In genomic region chr1:185308908-185309307, GRCm38 (mm10) we compare ENCODE assay signal across 13 mouse cellular contexts. TPM values are rescaled to one million over a fixed set of nuclear protein-coding genes. Genes with fewer than 3 reads are reported as not detected.
DNase-seq lines count a peak whose midpoint lies in the region; ATAC-seq and TF ChIP-seq lines count a peak whose summit lies in the region.
"Had no signal": no experiment of that assay in that cellular context is flagged by ENCODE, and none has a peak within 500 bp of the region (broad histone marks: within the 10 kb centered on the region; RNA-seq: fewer than 3 reads in every experiment).

No protein-coding gene starts in this region.

- no peak for DNase-seq in liver, postnatal 0 days
- DNase-seq in liver: no peak
- peak; percentile 58 to 61 for DNase-seq in heart, adult 9 months (ENCODE audit: low spot score in 2 of 2)
- DNase-seq in heart, postnatal 10 days: peak; percentile 71 to 76
- no peak for DNase-seq in cerebellum, postnatal 36 days
- DNase-seq in cerebellum, adult 11 months: no peak
- DNase-seq: cerebellum, adult 9-11 months; liver, embryonic 13.5 days; spleen, adult 18-20 months; thymus, postnatal 4 days had no signal

- no peak for TF ChIP-seq EP300 in liver, postnatal 0 days (IDR thresholded peaks at IDR 0.05; ENCODE audit: low read depth)

- no peaks in the 10 kb centered on the region for H3K27me3 ChIP-seq in liver, postnatal 0 days (ENCODE audit: insufficient read depth, low read length)
- no peaks in the 10 kb centered on the region for H3K27me3 ChIP-seq in stomach, embryonic 15.5 days (replicated peaks)
- H3K27me3 ChIP-seq: liver, embryonic 13.5 days had no signal

- WGBS in liver, postnatal 0 days (ENCODE audit: insufficient replicate concordance): 62% methylated on average over 4 of the region's 4 CpGs
- WGBS in stomach, embryonic 15.5 days: 61% methylated on average over 4 of the region's 4 CpGs

- H3K9ac ChIP-seq in liver, postnatal 0 days (replicated peaks): no peak overlapping the region
- no peak overlapping the region for H3K9ac ChIP-seq in stomach, embryonic 15.5 days
- H3K9ac ChIP-seq: liver, embryonic 13.5 days had no signal

- no peaks in the 10 kb centered on the region for H3K4me1 ChIP-seq in liver, postnatal 0 days (ENCODE audit: insufficient read depth)
- no peaks in the 10 kb centered on the region for H3K4me1 ChIP-seq in stomach, embryonic 15.5 days
- H3K4me1 ChIP-seq: liver, embryonic 13.5 days had no signal

- ATAC-seq in liver, postnatal 0 days: peak; percentile 21; the same call in 1 of the 2 replicates
- peak; percentile 83 for ATAC-seq in stomach, embryonic 15.5 days (ENCODE audit: insufficient read depth, low FRiP score, low read depth)
- ATAC-seq in megakaryocyte-erythroid progenitor cell, adult 5-6 weeks (replicated peaks; ENCODE audit: low FRiP score, low TSS enrichment, poor library complexity, severe bottlenecking): no peak
- ATAC-seq: midbrain, embryonic 16.5 days had no signal

- no peaks in the 10 kb centered on the region for H3K9me3 ChIP-seq in liver, postnatal 0 days (ENCODE audit: low read length)
- no peaks in the 10 kb centered on the region for H3K9me3 ChIP-seq in stomach, embryonic 15.5 days
- H3K9me3 ChIP-seq: liver, embryonic 13.5 days had no signal

- H3K27ac ChIP-seq in liver, postnatal 0 days (ENCODE audit: low read depth): no peak overlapping the region
- H3K27ac ChIP-seq in stomach, embryonic 15.5 days: peak overlapping the region; percentile 67; the same call in 1 of the 2 replicates
- H3K27ac ChIP-seq: liver, embryonic 13.5 days had no signal

- no peak for TF ChIP-seq CTCF in liver, postnatal 0 days (IDR thresholded peaks at IDR 0.05; ENCODE audit: low read depth)

- no peak overlapping the region for H3K4me2 ChIP-seq in liver, postnatal 0 days (ENCODE audit: low read depth, low read length)
- 0 out of 2 replicates have a peak overlapping the region, but pooled peaks have one; percentile 10 for H3K4me2 ChIP-seq in stomach, embryonic 15.5 days
- H3K4me2 ChIP-seq: liver, embryonic 13.5 days had no signal

- peaks cover 23% of the 10 kb centered on the region; the same call in 1 of the 2 replicates for H3K36me3 ChIP-seq in liver, postnatal 0 days (replicated peaks; ENCODE audit: insufficient read depth, low read length)
- peaks cover 21% of the 10 kb centered on the region for H3K36me3 ChIP-seq in stomach, embryonic 15.5 days

- intact Hi-C loops in heart, postnatal 10 days (cut with DNase I): no loop called here

- no peak overlapping the region for H3K4me3 ChIP-seq in liver, postnatal 0 days (ENCODE audit: low read depth, low read length)
- no peak overlapping the region for H3K4me3 ChIP-seq in stomach, embryonic 15.5 days (replicated peaks)
- H3K4me3 ChIP-seq: liver, embryonic 13.5 days had no signal

RNA-seq across cellular contexts. Expression of gene Iars2, which starts 20.3 kb away (rescaled TPM):
- 13.8 and 15.3 TPM in 2 replicates for polyA plus RNA-seq in liver, postnatal 0 days (2015; fragmentation: Nextera tagmentation; extraction: Ambion mirVana)
- total RNA-seq in heart, postnatal 10 days (2021): 10 to 100 TPM; 72.1 to 72.3 TPM
- polyA plus RNA-seq in stomach, embryonic 15.5 days (2015; fragmentation: Nextera tagmentation; extraction: Ambion mirVana): 35.5 and 39.7 TPM in 2 replicates
- total RNA-seq in megakaryocyte-erythroid progenitor cell, adult 5-6 weeks (2014; fragmentation: Nextera tagmentation): 46.5 and 56.5 TPM in 2 replicates
- total RNA-seq in megakaryocyte-erythroid progenitor cell, adult 5-6 weeks (2017): 81.0 and 95.6 TPM in 2 replicates

RNA-seq across cellular contexts. Expression of gene Bpnt1, which starts 23.0 kb away (rescaled TPM):
- 21.7 TPM in 2 replicates for polyA plus RNA-seq in liver, postnatal 0 days (2015; fragmentation: Nextera tagmentation; extraction: Ambion mirVana)
- total RNA-seq in heart, postnatal 10 days (2021): 10 to 100 TPM; 30.6 to 32.6 TPM
- polyA plus RNA-seq in stomach, embryonic 15.5 days (2015; fragmentation: Nextera tagmentation; extraction: Ambion mirVana): 73.5 and 98.1 TPM in 2 replicates
- 8.0 and 10.5 TPM in 2 replicates for total RNA-seq in megakaryocyte-erythroid progenitor cell, adult 5-6 weeks (2014; fragmentation: Nextera tagmentation)
- total RNA-seq in megakaryocyte-erythroid progenitor cell, adult 5-6 weeks (2017): 14.2 and 21.4 TPM in 2 replicates

RNA-seq across cellular contexts. Expression of gene Eprs, which starts 53.9 kb away (rescaled TPM):
- 47.4 and 55.4 TPM in 2 replicates for polyA plus RNA-seq in liver, postnatal 0 days (2015; fragmentation: Nextera tagmentation; extraction: Ambion mirVana)
- total RNA-seq in heart, postnatal 10 days (2021): 10 to 100 TPM; 74.3 to 75.4 TPM
- 153 and 156 TPM in 2 replicates for polyA plus RNA-seq in stomach, embryonic 15.5 days (2015; fragmentation: Nextera tagmentation; extraction: Ambion mirVana)
- 120 and 136 TPM in 2 replicates for total RNA-seq in megakaryocyte-erythroid progenitor cell, adult 5-6 weeks (2014; fragmentation: Nextera tagmentation)
- total RNA-seq in megakaryocyte-erythroid progenitor cell, adult 5-6 weeks (2017): 318 and 319 TPM in 2 replicates

Comparison
In these comparisons a context has a peak if more than half of its experiments do, and no peak if none do; other contexts are left out.
1. DNase-seq: peak in heart, adult 9 months (2 of 2) and heart, postnatal 10 days (2 of 2); none in liver, postnatal 0 days (single experiment), liver (single experiment), cerebellum, postnatal 36 days (0 of 2) and cerebellum, adult 11 months (single experiment).